Mouse (Mus musculus) neural tube, embryonic 13.5 days (tissue): ENCODE measurements at regions not wholly inside any gene's neighbourhood (a gene's known extent, or its start where the extent isn't known, plus 50 kb on each side); places are given as distances from the start of the nearest gene placed in this dataset.

Experiments used
- ATAC-seq: fragments of 200-750 bp; cut with Nextera tagmentation; 2 replicates; pipeline ENCODE4 v1.8.0; 2017; ENCODE audit warnings: low read depth, mild to moderate bottlenecking, moderate TSS enrichment, moderate library complexity
- H3K27ac ChIP-seq: fragments of 300-500 bp; sonication (generic); replicated peaks from 2 replicates; pipeline ENCODE4 v1.5.1; 2015; ENCODE audit warnings: moderate library complexity, mild to moderate bottlenecking, inconsistent platforms
- H3K27me3 ChIP-seq: fragments of 300-500 bp; sonication (generic); 2 replicates; pipeline ENCODE4 v1.6.1; 2015; ENCODE audit warnings: mild to moderate bottlenecking, inconsistent platforms
- H3K36me3 ChIP-seq: fragments of 300-500 bp; sonication (generic); 2 replicates; pipeline ENCODE4 v1.6.1; 2015; ENCODE audit warnings: mild to moderate bottlenecking, inconsistent platforms
- H3K4me1 ChIP-seq: fragments of 300-500 bp; sonication (generic); replicated peaks from 2 replicates; pipeline ENCODE4 v1.6.1; 2015; ENCODE audit warnings: inconsistent platforms
- H3K4me2 ChIP-seq: fragments of 300-500 bp; sonication (generic); 2 replicates; pipeline ENCODE4 v1.6.1; 2015; ENCODE audit warnings: inconsistent platforms, mild to moderate bottlenecking, moderate library complexity
- H3K4me3 ChIP-seq: fragments of 300-500 bp; sonication (generic); 2 replicates; pipeline ENCODE4 v1.5.1; 2015; ENCODE audit warnings: mild to moderate bottlenecking, inconsistent platforms
- H3K9ac ChIP-seq: fragments of 300-500 bp; sonication (generic); 2 replicates; pipeline ENCODE4 v1.6.1; 2015; ENCODE audit warnings: moderate library complexity, mild to moderate bottlenecking, inconsistent platforms
- H3K9me3 ChIP-seq: fragments of 300-500 bp; sonication (generic); 2 replicates; pipeline ENCODE4 v1.6.1; 2016; ENCODE audit warnings: inconsistent platforms
- WGBS: fragments of 180-500 bp; shearing (Covaris S2); methylation state at CpG from one replicate; pipeline ENCODE4 v1.1.7; 2015; 5-methylcytosine and 5-hydroxymethylcytosine counted together

- Histone ChIP-seq H3K4me1 (peaks cover 50% of the 10 kb centered on the region), H3K27me3 (peaks cover 29% of the 10 kb centered on the region), H3K4me2 (no peak overlapping the region), H3K27ac (no peak overlapping the region; the same call in 1 of the 2 replicates), H3K4me3 (no peak overlapping the region), H3K9ac (no peak overlapping the region), H3K36me3 (no peaks in the 10 kb centered on the region), H3K9me3 (no peaks in the 10 kb centered on the region)
- 43% methylated on average over 7 of the region's 7 CpGs for WGBS
- 0 out of 2 replicates have a peak, but pooled peaks have one; percentile 17 for ATAC-seq
These were observed 78.8 kb upstream of the Dlx2 start for GRCm38 (mm10) chr2:71625298-71625902.

GRCm38 (mm10) chr2:71626404-71626803 is 79.8 kb upstream of the Dlx2 start:
- Histone ChIP-seq H3K9me3 (no peaks in the 10 kb centered on the region), H3K27me3 (peaks cover 29% of the 10 kb centered on the region), H3K4me3 (no peak overlapping the region), H3K9ac (no peak overlapping the region), H3K36me3 (no peaks in the 10 kb centered on the region), H3K4me2 (peak overlapping the region; percentile 31; the same call in 1 of the 2 replicates), H3K27ac (peak overlapping the region; percentile 57), H3K4me1 (peaks cover 50% of the 10 kb centered on the region)
- no peak for ATAC-seq
- 52% methylated on average over 12 of the region's 12 CpGs for WGBS

GRCm38 (mm10) chr2:71627097-71627755 is 80.7 kb upstream of the Dlx2 start:
- Histone ChIP-seq H3K4me3 (no peak overlapping the region), H3K9me3 (no peaks in the 10 kb centered on the region), H3K9ac (peak overlapping the region; percentile 6; the same call in 1 of the 2 replicates), H3K4me2 (peak overlapping the region; percentile 31), H3K27ac (peak overlapping the region; percentile 57), H3K4me1 (peaks cover 50% of the 10 kb centered on the region), H3K27me3 (peaks cover 29% of the 10 kb centered on the region), H3K36me3 (no peaks in the 10 kb centered on the region)
- WGBS: 12% methylated on average over 14 of the region's 14 CpGs
- peak; percentile 70 for ATAC-seq

GRCm38 (mm10) chr2:71628821-71629220 is 82.3 kb upstream of the Dlx2 start:
- no peak for ATAC-seq
- H3K4me2 ChIP-seq: peak overlapping the region; percentile 78
- H3K36me3 ChIP-seq: no peaks in the 10 kb centered on the region
- H3K27ac ChIP-seq: peak overlapping the region; percentile 50; the same call in 1 of the 2 replicates
- peak overlapping the region; percentile 37; the same call in 1 of the 2 replicates for H3K4me3 ChIP-seq
- 7% methylated on average over 7 of the region's 7 CpGs for WGBS
- no peak overlapping the region for H3K9ac ChIP-seq
- peaks cover 50% of the 10 kb centered on the region for H3K4me1 ChIP-seq
- H3K27me3 ChIP-seq: peaks cover 29% of the 10 kb centered on the region
- no peaks in the 10 kb centered on the region for H3K9me3 ChIP-seq

- Histone ChIP-seq H3K4me1 (peaks cover 50% of the 10 kb centered on the region), H3K4me3 (peak overlapping the region; percentile 37), H3K9me3 (no peaks in the 10 kb centered on the region), H3K27ac (peak overlapping the region; percentile 50), H3K27me3 (peaks cover 29% of the 10 kb centered on the region), H3K4me2 (peak overlapping the region; percentile 78), H3K36me3 (no peaks in the 10 kb centered on the region), H3K9ac (peak overlapping the region; percentile 64)
- WGBS: under 1% methylated on average over 43 of the region's 43 CpGs
- ATAC-seq: no peak
These were observed 83.0 kb upstream of the Dlx2 start for GRCm38 (mm10) chr2:71629301-71630142.

GRCm38 (mm10) chr2:71630143-71630463 is 83.5 kb upstream of the Dlx2 start:
- ATAC-seq: no peak
- peak overlapping the region; percentile 37 for H3K4me3 ChIP-seq
- H3K4me2 ChIP-seq: peak overlapping the region; percentile 78
- 3% methylated on average over 3 of the region's 3 CpGs for WGBS
- H3K9me3 ChIP-seq: no peaks in the 10 kb centered on the region
- peak overlapping the region; percentile 64 for H3K9ac ChIP-seq
- H3K4me1 ChIP-seq: peaks cover 45% of the 10 kb centered on the region
- no peaks in the 10 kb centered on the region for H3K36me3 ChIP-seq
- peaks cover 28% of the 10 kb centered on the region for H3K27me3 ChIP-seq
- peak overlapping the region; percentile 50; the same call in 1 of the 2 replicates for H3K27ac ChIP-seq

GRCm38 (mm10) chr2:71633471-71633870 is 86.9 kb upstream of the Dlx2 start:
- Histone ChIP-seq H3K9ac (no peak overlapping the region), H3K4me3 (no peak overlapping the region), H3K27ac (no peak overlapping the region), H3K9me3 (no peaks in the 10 kb centered on the region), H3K4me1 (peaks cover 26% of the 10 kb centered on the region), H3K36me3 (no peaks in the 10 kb centered on the region), H3K4me2 (no peak overlapping the region), H3K27me3 (peaks cover 24% of the 10 kb centered on the region)
- ATAC-seq: no peak
- WGBS: 77% methylated on average over 6 of the region's 6 CpGs

GRCm38 (mm10) chr2:71634471-71634870 is 87.9 kb upstream of the Dlx2 start:
- H3K9me3 ChIP-seq: no peaks in the 10 kb centered on the region
- H3K27me3 ChIP-seq: peaks cover 19% of the 10 kb centered on the region
- no peak overlapping the region for H3K9ac ChIP-seq
- no peak overlapping the region for H3K4me2 ChIP-seq
- H3K4me1 ChIP-seq: peaks cover 17% of the 10 kb centered on the region
- no peak overlapping the region for H3K4me3 ChIP-seq
- WGBS: 85% methylated on average over 3 of the region's 3 CpGs
- H3K36me3 ChIP-seq: no peaks in the 10 kb centered on the region
- no peak for ATAC-seq
- H3K27ac ChIP-seq: no peak overlapping the region

- no peak overlapping the region for H3K27ac ChIP-seq
- WGBS: 83% methylated on average over 4 of the region's 4 CpGs
- no peak overlapping the region for H3K4me3 ChIP-seq
- H3K27me3 ChIP-seq: peaks cover 19% of the 10 kb centered on the region
- no peak for ATAC-seq
- no peak overlapping the region for H3K9ac ChIP-seq
- no peaks in the 10 kb centered on the region for H3K36me3 ChIP-seq
- 0 out of 2 replicates have a peak, but pooled peaks cover 7% of the 10 kb centered on the region for H3K4me1 ChIP-seq
- peaks cover 2% of the 10 kb centered on the region; the same call in 1 of the 2 replicates for H3K9me3 ChIP-seq
- H3K4me2 ChIP-seq: no peak overlapping the region
These were observed 89.6 kb upstream of the Dlx2 start for GRCm38 (mm10) chr2:71636134-71636533.

- no peaks in the 10 kb centered on the region for H3K36me3 ChIP-seq
- 37% methylated on average over 4 of the region's 4 CpGs for WGBS
- H3K27ac ChIP-seq: no peak overlapping the region
- peaks cover 5% of the 10 kb centered on the region; the same call in 1 of the 2 replicates for H3K9me3 ChIP-seq
- 0 out of 2 replicates have a peak, but pooled peaks cover 7% of the 10 kb centered on the region for H3K4me1 ChIP-seq
- ATAC-seq: peak; percentile 84
- H3K9ac ChIP-seq: no peak overlapping the region
- H3K27me3 ChIP-seq: peaks cover 19% of the 10 kb centered on the region
- H3K4me3 ChIP-seq: no peak overlapping the region
- no peak overlapping the region for H3K4me2 ChIP-seq
These were observed 90.0 kb upstream of the Dlx2 start for GRCm38 (mm10) chr2:71636590-71636989.

- H3K27me3 ChIP-seq: peaks cover 5% of the 10 kb centered on the region
- no peak overlapping the region for H3K27ac ChIP-seq
- no peak overlapping the region for H3K4me3 ChIP-seq
- 94% methylated on average over 5 of the region's 5 CpGs for WGBS
- no peak for ATAC-seq
- no peaks in the 10 kb centered on the region for H3K36me3 ChIP-seq
- H3K4me2 ChIP-seq: no peak overlapping the region
- 0 out of 2 replicates have a peak, but pooled peaks cover 7% of the 10 kb centered on the region for H3K4me1 ChIP-seq
- peaks cover 5% of the 10 kb centered on the region; the same call in 1 of the 2 replicates for H3K9me3 ChIP-seq
- H3K9ac ChIP-seq: no peak overlapping the region
These were observed 93.7 kb upstream of the Dlx2 start for GRCm38 (mm10) chr2:71640251-71640650.

- H3K4me2 ChIP-seq: no peak overlapping the region
- peaks cover 5% of the 10 kb centered on the region; the same call in 1 of the 2 replicates for H3K9me3 ChIP-seq
- H3K27ac ChIP-seq: no peak overlapping the region
- no peak overlapping the region for H3K9ac ChIP-seq
- WGBS: 47% methylated on average over 6 of the region's 6 CpGs
- ATAC-seq: peak; percentile 50; the same call in 1 of the 2 replicates
- H3K4me3 ChIP-seq: no peak overlapping the region
- H3K27me3 ChIP-seq: no peaks in the 10 kb centered on the region; the same call in 1 of the 2 replicates
- H3K4me1 ChIP-seq: peaks cover 11% of the 10 kb centered on the region; the same call in 1 of the 2 replicates
- H3K36me3 ChIP-seq: no peaks in the 10 kb centered on the region
These were observed 97.5 kb upstream of the Dlx2 start for GRCm38 (mm10) chr2:71644038-71644470.
